Mouse (Mus musculus) intestine, postnatal 0 days (tissue): ENCODE data around the gene Cfap206. TPM values are rescaled to one million over a fixed set of nuclear protein-coding genes. Genes with fewer than 3 reads are reported as not detected.

Source experiments
- ATAC-seq: fragments of 200-750 bp; cut with Nextera tagmentation; 2 replicates; pipeline ENCODE4 v1.8.0; 2017; ENCODE audit warnings: mild to moderate bottlenecking, moderate TSS enrichment, moderate library complexity
- H3K27ac ChIP-seq: fragments of 300-500 bp; sonication (generic); 2 replicates; pipeline ENCODE4 v1.5.1; 2014; ENCODE audit warnings: mild to moderate bottlenecking, low read depth, low read length, moderate library complexity
- H3K27me3 ChIP-seq: fragments of 300-500 bp; sonication (generic); replicated peaks from 2 replicates; pipeline ENCODE4 v1.6.1; 2014; ENCODE audit warnings: low read length, mixed read lengths; ENCODE audit not compliant: control insufficient read depth, insufficient read depth
- H3K36me3 ChIP-seq: fragments of 300-500 bp; sonication (generic); 2 replicates; pipeline ENCODE4 v1.6.1; 2014; ENCODE audit warnings: mild to moderate bottlenecking, moderate library complexity; ENCODE audit not compliant: control insufficient read depth, insufficient read depth
- H3K4me1 ChIP-seq: fragments of 300-500 bp; sonication (generic); replicated peaks from 2 replicates; pipeline ENCODE4 v1.6.1; 2014; ENCODE audit warnings: antibody characterized with exemption, low read length, mixed read lengths; ENCODE audit not compliant: control insufficient read depth, insufficient read depth
- H3K4me2 ChIP-seq: fragments of 300-500 bp; sonication (generic); replicated peaks from 2 replicates; pipeline ENCODE4 v1.6.1; 2014; ENCODE audit warnings: low read depth, mild to moderate bottlenecking, moderate library complexity
- H3K4me3 ChIP-seq: fragments of 300-500 bp; sonication (generic); 2 replicates; pipeline ENCODE4 v1.5.1; 2014; ENCODE audit warnings: low read depth, low read length
- H3K9ac ChIP-seq: fragments of 300-500 bp; sonication (generic); 2 replicates; pipeline ENCODE4 v1.6.1; 2014; ENCODE audit warnings: mild to moderate bottlenecking, low read depth, low read length
- H3K9me3 ChIP-seq: fragments of 300-500 bp; sonication (generic); 2 replicates; pipeline ENCODE4 v1.6.1; 2016; ENCODE audit warnings: mixed run types; ENCODE audit not compliant: control insufficient read depth
- CTCF ChIP-seq: sonication (generic); IDR thresholded peaks from 2 replicates; pipeline ENCODE4 v1.5.1; 2016; ENCODE audit warnings: low read depth, mild to moderate bottlenecking, control low read depth, antibody characterized with exemption, moderate library complexity
- WGBS: fragments of 180-500 bp; shearing (Covaris S2); extraction: QIAGEN DNeasy Blood & Tissue Kit; methylation state at CpG from one replicate; pipeline ENCODE4 v1.1.7; 2014; 5-methylcytosine and 5-hydroxymethylcytosine counted together
- polyA plus RNA-seq: library from polyadenylated mRNA; unstranded; fragments of >200 nt; fragmentation: Nextera tagmentation; extraction: Ambion mirVana; gene quantifications from 2 replicates; pipeline ENCODE4 v1.2.1, GENCODE M21; 2015

Cfap206 gene
- polyA plus RNA-seq, 1 experiment from 2014 or later: 0.17 TPM

- Histone ChIP-seq H3K9ac (no peak overlapping the region), H3K36me3 (no peaks in the 10 kb centered on the region), H3K27ac (no peak overlapping the region), H3K4me3 (no peak overlapping the region), H3K4me2 (no peak overlapping the region), H3K4me1 (no peaks in the 10 kb centered on the region), H3K27me3 (no peaks in the 10 kb centered on the region), H3K9me3 (no peaks in the 10 kb centered on the region)
- WGBS: 92% methylated on average over 1 of the region's 1 CpGs
- no peak for ATAC-seq
- TF ChIP-seq CTCF: no peak
Observed at GRCm38 (mm10) chr4:34715062-34715461, 14.9 kb downstream of the Cfap206 start.

DNA sequence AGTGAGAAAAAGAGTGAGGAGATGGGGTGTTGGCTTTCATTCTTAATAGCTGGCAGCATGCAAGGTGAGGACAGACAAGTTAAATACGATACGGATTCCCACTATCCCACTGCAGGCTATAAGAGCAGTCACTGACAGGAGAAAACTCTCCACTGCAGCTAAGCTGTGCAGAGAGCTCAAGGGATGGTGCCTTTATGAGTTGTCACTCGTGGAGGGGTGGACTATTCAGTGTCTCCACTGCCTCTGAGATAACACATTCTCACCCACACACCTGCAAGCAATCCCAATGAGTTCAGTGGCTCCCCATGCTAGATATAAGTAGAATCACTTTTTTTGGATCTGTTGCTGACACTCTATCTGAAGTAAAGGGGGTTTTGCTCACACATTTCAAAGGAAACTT, 21.9 kb downstream of the Cfap206 start:
- Histone ChIP-seq H3K27me3 (no peaks in the 10 kb centered on the region), H3K4me2 (no peak overlapping the region), H3K36me3 (no peaks in the 10 kb centered on the region), H3K9me3 (no peaks in the 10 kb centered on the region), H3K27ac (no peak overlapping the region), H3K4me1 (no peaks in the 10 kb centered on the region), H3K4me3 (no peak overlapping the region), H3K9ac (no peak overlapping the region)
- TF ChIP-seq CTCF: no peak
- WGBS: 68% methylated on average over 3 of the region's 3 CpGs
- no peak for ATAC-seq

DNA sequence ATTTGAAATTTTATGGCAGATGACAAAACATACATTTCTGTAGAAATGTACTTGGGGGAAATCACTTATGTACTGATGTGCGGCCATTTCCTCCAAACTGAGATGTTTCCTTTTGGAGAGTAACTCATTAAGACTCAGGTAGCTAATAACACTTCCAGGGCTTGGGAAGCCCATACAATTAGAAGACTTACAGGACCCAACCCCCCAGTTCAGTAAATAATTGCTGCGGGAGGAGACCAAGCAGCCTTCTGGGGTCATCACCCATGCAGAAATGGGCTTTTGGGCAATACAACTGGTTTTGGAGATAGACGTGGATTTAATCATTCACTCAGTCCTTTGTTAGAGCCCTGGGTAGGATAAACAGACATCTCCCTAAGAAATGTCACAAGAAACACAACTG, 22.8 kb downstream of the Cfap206 start:
- no peak overlapping the region for H3K4me3 ChIP-seq
- WGBS: 57% methylated on average over 3 of the region's 3 CpGs
- H3K27ac ChIP-seq: no peak overlapping the region
- H3K4me2 ChIP-seq: no peak overlapping the region
- TF ChIP-seq CTCF: no peak
- H3K9ac ChIP-seq: no peak overlapping the region
- H3K36me3 ChIP-seq: no peaks in the 10 kb centered on the region
- no peaks in the 10 kb centered on the region for H3K27me3 ChIP-seq
- H3K4me1 ChIP-seq: no peaks in the 10 kb centered on the region
- H3K9me3 ChIP-seq: no peaks in the 10 kb centered on the region
- no peak for ATAC-seq

DNA sequence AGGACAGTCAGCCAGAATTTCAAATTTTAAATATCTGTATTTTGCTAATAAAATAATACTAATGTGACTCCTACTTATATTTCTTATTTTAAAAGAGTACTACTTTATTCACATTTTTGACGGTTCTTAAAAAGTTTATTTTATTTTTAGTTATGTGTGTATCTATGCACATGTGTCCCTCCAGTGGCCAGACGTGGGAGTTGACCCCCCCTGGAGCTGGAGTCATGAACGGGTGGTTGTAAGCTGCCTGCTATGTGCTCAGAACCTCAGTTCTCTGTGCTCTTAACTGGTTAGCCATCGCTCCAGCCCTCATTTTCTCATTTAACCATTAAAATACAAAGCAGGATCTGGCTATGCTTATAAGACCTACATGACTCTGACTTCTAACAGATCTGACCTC, 27.0 kb downstream of the Cfap206 start:
- Histone ChIP-seq H3K36me3 (no peaks in the 10 kb centered on the region), H3K27ac (no peak overlapping the region), H3K9ac (no peak overlapping the region), H3K4me1 (no peaks in the 10 kb centered on the region), H3K4me2 (no peak overlapping the region), H3K27me3 (no peaks in the 10 kb centered on the region), H3K4me3 (no peak overlapping the region), H3K9me3 (no peaks in the 10 kb centered on the region)
- ATAC-seq: no peak
- TF ChIP-seq CTCF: 0 out of 2 replicates have a peak, but pooled peaks have one; percentile 10
- WGBS: 71% methylated on average over 4 of the region's 4 CpGs

- no peak overlapping the region for H3K9ac ChIP-seq
- no peak for ATAC-seq
- no peaks in the 10 kb centered on the region for H3K36me3 ChIP-seq
- no peak for TF ChIP-seq CTCF
- no peak overlapping the region for H3K27ac ChIP-seq
- no peaks in the 10 kb centered on the region for H3K9me3 ChIP-seq
- 96% methylated on average over 11 of the region's 11 CpGs for WGBS
- H3K4me3 ChIP-seq: no peak overlapping the region
- no peak overlapping the region for H3K4me2 ChIP-seq
- no peaks in the 10 kb centered on the region for H3K27me3 ChIP-seq
- no peaks in the 10 kb centered on the region for H3K4me1 ChIP-seq
Observed at GRCm38 (mm10) chr4:34702231-34702630, 27.8 kb downstream of the Cfap206 start.

- 63% methylated on average over 5 of the region's 5 CpGs for WGBS
Observed at GRCm38 (mm10) chr4:34701528-34701927, 28.5 kb downstream of the Cfap206 start.

DNA sequence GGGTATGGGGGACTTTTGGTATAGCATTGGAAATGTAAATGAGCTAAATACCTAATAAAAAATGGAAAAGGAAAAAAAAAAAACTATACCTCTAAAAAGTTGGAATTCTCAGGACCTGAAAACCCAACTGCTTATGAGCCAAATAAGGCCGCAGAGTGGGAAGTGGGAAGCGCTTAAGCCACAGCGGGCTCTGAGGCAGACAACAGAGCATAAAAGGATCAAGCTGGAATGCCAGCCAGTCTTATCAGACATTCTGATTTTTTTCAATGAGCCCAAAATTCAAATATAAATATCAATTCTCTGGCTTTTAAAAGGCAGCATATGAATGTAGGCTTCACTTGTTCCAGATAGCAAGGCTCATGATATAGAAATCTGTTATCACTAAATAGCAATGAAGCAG, 42.0 kb downstream of the Cfap206 start:
- Histone ChIP-seq H3K4me2 (no peak overlapping the region), H3K4me3 (no peak overlapping the region), H3K9me3 (no peaks in the 10 kb centered on the region), H3K4me1 (no peaks in the 10 kb centered on the region), H3K27me3 (no peaks in the 10 kb centered on the region), H3K36me3 (no peaks in the 10 kb centered on the region), H3K9ac (no peak overlapping the region), H3K27ac (no peak overlapping the region)
- WGBS: 86% methylated on average over 3 of the region's 3 CpGs
- ATAC-seq: no peak
- no peak for TF ChIP-seq CTCF

More at GRCm38 (mm10) chr4:34701528-34701927, 28.5 kb downstream of the Cfap206 start:
- Histone ChIP-seq H3K4me2 (no peak overlapping the region), H3K4me3 (no peak overlapping the region), H3K9ac (no peak overlapping the region), H3K9me3 (no peaks in the 10 kb centered on the region), H3K36me3 (no peaks in the 10 kb centered on the region), H3K4me1 (no peaks in the 10 kb centered on the region), H3K27ac (no peak overlapping the region), H3K27me3 (no peaks in the 10 kb centered on the region)
- no peak for ATAC-seq
- peak; percentile 71 for TF ChIP-seq CTCF
